Mouse (Mus musculus) midbrain, embryonic 14.5 days (tissue): Measurements from ENCODE around the gene Lrrc8d. TPM values are rescaled to one million over a fixed set of nuclear protein-coding genes. Genes with fewer than 3 reads are reported as not detected.

Source experiments
- ATAC-seq: fragments of 200-750 bp; cut with Nextera tagmentation; 2 replicates; pipeline ENCODE4 v1.8.0; 2017; ENCODE audit warnings: moderate number of reproducible peaks, moderate library complexity; ENCODE audit not compliant: low FRiP score, low TSS enrichment
- DNase-seq: peaks from one replicate; pipeline ENCODE4 v3.0.0-alpha.2; 2015
- H3K27ac ChIP-seq: fragments of 300-500 bp; sonication (generic); replicated peaks from 2 replicates; pipeline ENCODE4 v1.5.1; 2014; ENCODE audit warnings: mild to moderate bottlenecking, low read depth, low read length, moderate library complexity
- H3K27me3 ChIP-seq: fragments of 300-500 bp; sonication (generic); 2 replicates; pipeline ENCODE4 v1.6.1; 2014; ENCODE audit warnings: low read length, control low read depth, mixed read lengths; ENCODE audit not compliant: control insufficient read depth, insufficient read depth
- H3K36me3 ChIP-seq: fragments of 300-500 bp; sonication (generic); 2 replicates; pipeline ENCODE4 v1.6.1; 2014; ENCODE audit warnings: low read length, control low read depth; ENCODE audit not compliant: control insufficient read depth, insufficient read depth
- H3K4me1 ChIP-seq: fragments of 300-500 bp; sonication (generic); 2 replicates; pipeline ENCODE4 v1.6.1; 2014; ENCODE audit warnings: mild to moderate bottlenecking, antibody characterized with exemption, low read length, control low read depth; ENCODE audit not compliant: control insufficient read depth, insufficient read depth
- H3K4me2 ChIP-seq: fragments of 300-500 bp; sonication (generic); 2 replicates; pipeline ENCODE4 v1.6.1; 2014; ENCODE audit warnings: mild to moderate bottlenecking, low read length, moderate library complexity
- H3K4me3 ChIP-seq: fragments of 300-500 bp; sonication (generic); replicated peaks from 2 replicates; pipeline ENCODE4 v1.5.1; 2014; ENCODE audit warnings: low read depth, low read length
- H3K9ac ChIP-seq: fragments of 300-500 bp; sonication (generic); replicated peaks from 2 replicates; pipeline ENCODE4 v1.6.1; 2014; ENCODE audit warnings: mild to moderate bottlenecking, low read length, moderate library complexity
- H3K9me3 ChIP-seq: fragments of 300-500 bp; sonication (generic); 2 replicates; pipeline ENCODE4 v1.6.1; 2016; ENCODE audit warnings: low read length, control low read depth, mixed read lengths; ENCODE audit not compliant: control insufficient read depth
- WGBS: fragments of 180-500 bp; shearing (Covaris S2); extraction: QIAGEN DNeasy Blood & Tissue Kit; methylation state at CpG from one replicate; pipeline ENCODE4 v1.1.7; 2014; 5-methylcytosine and 5-hydroxymethylcytosine counted together
- polyA plus RNA-seq: library from polyadenylated mRNA; unstranded; fragments of >200 nt; fragmentation: Nextera tagmentation; extraction: Ambion mirVana; gene quantifications from 2 replicates; pipeline ENCODE4 v1.2.1, GENCODE M21; 2014

Gene Lrrc8d
- polyA plus RNA-seq, 1 experiment from 2014 or later, result 45.2 TPM

- H3K4me1 ChIP-seq, result peaks cover 20% of the 10 kb centered on the region
- H3K9ac ChIP-seq, result no peak overlapping the region
- no peak overlapping the region for H3K4me2 ChIP-seq
- H3K27me3 ChIP-seq, result no peaks in the 10 kb centered on the region
- no peak for ATAC-seq
- no peak overlapping the region for H3K27ac ChIP-seq
- no peak overlapping the region for H3K4me3 ChIP-seq
- no peaks in the 10 kb centered on the region for H3K9me3 ChIP-seq
- no peaks in the 10 kb centered on the region for H3K36me3 ChIP-seq
- 86% methylated on average over 11 of the region's 11 CpGs for WGBS
- no peak for DNase-seq
Measured at GRCm38 (mm10) chr5:105706635-105707034, 6.9 kb downstream of the Lrrc8d start.

- Histone ChIP-seq H3K9me3 (no peaks in the 10 kb centered on the region), H3K4me2 (no peak overlapping the region), H3K36me3 (no peaks in the 10 kb centered on the region), H3K27me3 (no peaks in the 10 kb centered on the region), H3K27ac (no peak overlapping the region), H3K4me3 (no peak overlapping the region), H3K9ac (no peak overlapping the region), H3K4me1 (peaks cover 16% of the 10 kb centered on the region)
- WGBS, result 81% methylated on average over 5 of the region's 5 CpGs
- ATAC-seq (no peak), DNase-seq (no peak)
Measured at GRCm38 (mm10) chr5:105708276-105708675, 8.5 kb downstream of the Lrrc8d start.

GRCm38 (mm10) chr5:105710473-105710872 is 10.7 kb downstream of the Lrrc8d start:
- Histone ChIP-seq H3K36me3 (0 out of 2 replicates have a peak, but pooled peaks cover 2% of the 10 kb centered on the region), H3K27me3 (no peaks in the 10 kb centered on the region), H3K4me2 (no peak overlapping the region), H3K4me1 (no peaks in the 10 kb centered on the region), H3K9me3 (no peaks in the 10 kb centered on the region), H3K4me3 (no peak overlapping the region), H3K9ac (no peak overlapping the region), H3K27ac (no peak overlapping the region)
- 94% methylated on average over 7 of the region's 7 CpGs for WGBS
- ATAC-seq, result no peak
- no peak for DNase-seq

GRCm38 (mm10) chr5:105714446-105714845 is 14.7 kb downstream of the Lrrc8d start:
- H3K27me3 ChIP-seq, result no peaks in the 10 kb centered on the region
- no peak overlapping the region for H3K4me3 ChIP-seq
- no peak overlapping the region for H3K9ac ChIP-seq
- H3K4me1 ChIP-seq, result peaks cover 14% of the 10 kb centered on the region
- no peak overlapping the region for H3K27ac ChIP-seq
- no peaks in the 10 kb centered on the region for H3K9me3 ChIP-seq
- no peak overlapping the region for H3K4me2 ChIP-seq
- DNase-seq (no peak), ATAC-seq (no peak)
- 0 out of 2 replicates have a peak, but pooled peaks cover 3% of the 10 kb centered on the region for H3K36me3 ChIP-seq
- WGBS, result 90% methylated on average over 6 of the region's 6 CpGs

- H3K4me1 ChIP-seq, result peaks cover 14% of the 10 kb centered on the region
- H3K4me2 ChIP-seq, result no peak overlapping the region
- 0 out of 2 replicates have a peak, but pooled peaks cover 5% of the 10 kb centered on the region for H3K36me3 ChIP-seq
- no peak overlapping the region for H3K4me3 ChIP-seq
- H3K27me3 ChIP-seq, result no peaks in the 10 kb centered on the region
- no peak for DNase-seq
- H3K9ac ChIP-seq, result no peak overlapping the region
- no peaks in the 10 kb centered on the region for H3K9me3 ChIP-seq
- no peak overlapping the region for H3K27ac ChIP-seq
- WGBS, result 86% methylated on average over 8 of the region's 8 CpGs
- no peak for ATAC-seq
Measured at GRCm38 (mm10) chr5:105715095-105715494, 15.3 kb downstream of the Lrrc8d start.

GRCm38 (mm10) chr5:105715531-105716124 is 15.9 kb downstream of the Lrrc8d start:
- ATAC-seq (no peak), DNase-seq (peak; percentile 62)
- H3K9ac ChIP-seq, result no peak overlapping the region
- H3K36me3 ChIP-seq, result 0 out of 2 replicates have a peak, but pooled peaks cover 9% of the 10 kb centered on the region
- no peaks in the 10 kb centered on the region for H3K9me3 ChIP-seq
- H3K27ac ChIP-seq, result no peak overlapping the region
- 51% methylated on average over 10 of the region's 10 CpGs for WGBS
- H3K4me3 ChIP-seq, result no peak overlapping the region
- peaks cover 14% of the 10 kb centered on the region for H3K4me1 ChIP-seq
- no peaks in the 10 kb centered on the region for H3K27me3 ChIP-seq
- H3K4me2 ChIP-seq, result no peak overlapping the region

- no peak overlapping the region for H3K4me3 ChIP-seq
- 70% methylated on average over 7 of the region's 7 CpGs for WGBS
- H3K27me3 ChIP-seq, result no peaks in the 10 kb centered on the region
- H3K36me3 ChIP-seq, result 0 out of 2 replicates have a peak, but pooled peaks cover 9% of the 10 kb centered on the region
- H3K27ac ChIP-seq, result 0 out of 2 replicates have a peak overlapping the region, but pooled peaks have one; percentile 20
- ATAC-seq (peak; percentile 39; the same call in 1 of the 2 replicates), DNase-seq (peak; percentile 43)
- peaks cover 14% of the 10 kb centered on the region for H3K4me1 ChIP-seq
- no peaks in the 10 kb centered on the region for H3K9me3 ChIP-seq
- H3K4me2 ChIP-seq, result no peak overlapping the region
- no peak overlapping the region for H3K9ac ChIP-seq
Measured at GRCm38 (mm10) chr5:105717294-105717693, 17.5 kb downstream of the Lrrc8d start.

GRCm38 (mm10) chr5:105718138-105718670 is 18.4 kb downstream of the Lrrc8d start:
- DNase-seq, result no peak
- Histone ChIP-seq H3K27ac (no peak overlapping the region), H3K4me2 (no peak overlapping the region), H3K9ac (no peak overlapping the region), H3K4me1 (peaks cover 14% of the 10 kb centered on the region), H3K4me3 (no peak overlapping the region), H3K27me3 (no peaks in the 10 kb centered on the region), H3K9me3 (no peaks in the 10 kb centered on the region), H3K36me3 (0 out of 2 replicates have a peak, but pooled peaks cover 9% of the 10 kb centered on the region)
- 70% methylated on average over 11 of the region's 11 CpGs for WGBS
- ATAC-seq, result no peak

GRCm38 (mm10) chr5:105721267-105721666 is 21.5 kb downstream of the Lrrc8d start:
- ATAC-seq (no peak), DNase-seq (no peak)
- no peak overlapping the region for H3K9ac ChIP-seq
- no peaks in the 10 kb centered on the region for H3K9me3 ChIP-seq
- no peak overlapping the region for H3K4me2 ChIP-seq
- WGBS, result 90% methylated on average over 4 of the region's 4 CpGs
- H3K36me3 ChIP-seq, result 0 out of 2 replicates have a peak, but pooled peaks cover 5% of the 10 kb centered on the region
- peaks cover 14% of the 10 kb centered on the region for H3K4me1 ChIP-seq
- H3K27ac ChIP-seq, result no peak overlapping the region
- H3K4me3 ChIP-seq, result no peak overlapping the region
- no peaks in the 10 kb centered on the region for H3K27me3 ChIP-seq
